Mouse (Mus musculus) limb, embryonic 14.5 days (tissue): Measurements from ENCODE around the gene Hist1h2ao. TPM values are rescaled to one million over a fixed set of nuclear protein-coding genes. Genes with fewer than 3 reads are reported as not detected.
"Not testable (repeated sequence)": the region's sequence is repeated elsewhere in the genome, so short reads cannot be mapped to it uniquely, and the experiment has no call there.

Experiments used
- ATAC-seq: fragments of 200-750 bp; cut with Nextera tagmentation; 2 replicates; pipeline ENCODE4 v1.8.0; 2017; ENCODE audit warnings: low read depth, moderate number of reproducible peaks, moderate TSS enrichment; ENCODE audit not compliant: low FRiP score
- DNase-seq: peaks from one replicate; pipeline ENCODE4 v3.0.0-alpha.2; 2015; ENCODE audit warnings: low spot score
- H3K27ac ChIP-seq: fragments of 300-500 bp; sonication (generic); replicated peaks from 2 replicates; pipeline ENCODE4 v1.5.1; 2014; ENCODE audit warnings: low read depth, mild to moderate bottlenecking, low read length, moderate library complexity, mixed read lengths
- H3K27me3 ChIP-seq: fragments of 300-500 bp; sonication (generic); 2 replicates; pipeline ENCODE4 v1.6.1; 2014; ENCODE audit warnings: low read length, mixed read lengths; ENCODE audit not compliant: control insufficient read depth, insufficient read depth
- H3K36me3 ChIP-seq: fragments of 300-500 bp; sonication (generic); 2 replicates; pipeline ENCODE4 v1.6.1; 2014; ENCODE audit warnings: mild to moderate bottlenecking, low read length, moderate library complexity, mixed read lengths; ENCODE audit not compliant: control insufficient read depth, insufficient read depth
- H3K4me1 ChIP-seq: fragments of 300-500 bp; sonication (generic); 2 replicates; pipeline ENCODE4 v1.6.1; 2014; ENCODE audit warnings: antibody characterized with exemption, low read length, mixed read lengths; ENCODE audit not compliant: control insufficient read depth, insufficient read depth
- H3K4me2 ChIP-seq: fragments of 300-500 bp; sonication (generic); replicated peaks from 2 replicates; pipeline ENCODE4 v1.6.1; 2014; ENCODE audit warnings: low read depth, mild to moderate bottlenecking, low read length, moderate library complexity; ENCODE audit not compliant: severe bottlenecking
- H3K4me3 ChIP-seq: fragments of 300-500 bp; sonication (generic); replicated peaks from 2 replicates; pipeline ENCODE4 v1.5.1; 2014; ENCODE audit warnings: low read length
- H3K9ac ChIP-seq: fragments of 300-500 bp; sonication (generic); 2 replicates; pipeline ENCODE4 v1.6.1; 2014; ENCODE audit warnings: mild to moderate bottlenecking, low read depth, low read length, moderate library complexity; ENCODE audit not compliant: severe bottlenecking
- H3K9me3 ChIP-seq: fragments of 300-500 bp; sonication (generic); 2 replicates; pipeline ENCODE4 v1.6.1; 2016; ENCODE audit warnings: low read length; ENCODE audit not compliant: control insufficient read depth
- POLR2A ChIP-seq: fragments of 200-500 bp; IDR thresholded peaks from 2 replicates; pipeline ENCODE4 v1.8.0; 2012; ENCODE audit warnings: inconsistent platforms, mild to moderate bottlenecking, moderate library complexity, borderline replicate concordance; ENCODE audit not compliant: insufficient read depth, insufficient read length; ENCODE audit errors: extremely low read depth
- WGBS: fragments of 180-500 bp; shearing (Covaris S2); extraction: QIAGEN DNeasy Blood & Tissue Kit; methylation state at CpG from one replicate; pipeline ENCODE4 v1.1.7; 2014; 5-methylcytosine and 5-hydroxymethylcytosine counted together
- polyA plus RNA-seq, 2 experiments: library from polyadenylated mRNA; depleted of rRNA in 1 of 2; stranded (reverse) in 1 of 2; unstranded in 1 of 2; fragments of >200 nt; fragmentation: Nextera tagmentation in 1 of 2; extraction: Ambion mirVana in 1 of 2; gene quantifications; 2 replicates each; pipeline versions ENCODE4 v1.2.1 to v1.2.3; 2012 to 2014

Hist1h2ao gene
- polyA plus RNA-seq, 2 experiments: not detected

DNA sequence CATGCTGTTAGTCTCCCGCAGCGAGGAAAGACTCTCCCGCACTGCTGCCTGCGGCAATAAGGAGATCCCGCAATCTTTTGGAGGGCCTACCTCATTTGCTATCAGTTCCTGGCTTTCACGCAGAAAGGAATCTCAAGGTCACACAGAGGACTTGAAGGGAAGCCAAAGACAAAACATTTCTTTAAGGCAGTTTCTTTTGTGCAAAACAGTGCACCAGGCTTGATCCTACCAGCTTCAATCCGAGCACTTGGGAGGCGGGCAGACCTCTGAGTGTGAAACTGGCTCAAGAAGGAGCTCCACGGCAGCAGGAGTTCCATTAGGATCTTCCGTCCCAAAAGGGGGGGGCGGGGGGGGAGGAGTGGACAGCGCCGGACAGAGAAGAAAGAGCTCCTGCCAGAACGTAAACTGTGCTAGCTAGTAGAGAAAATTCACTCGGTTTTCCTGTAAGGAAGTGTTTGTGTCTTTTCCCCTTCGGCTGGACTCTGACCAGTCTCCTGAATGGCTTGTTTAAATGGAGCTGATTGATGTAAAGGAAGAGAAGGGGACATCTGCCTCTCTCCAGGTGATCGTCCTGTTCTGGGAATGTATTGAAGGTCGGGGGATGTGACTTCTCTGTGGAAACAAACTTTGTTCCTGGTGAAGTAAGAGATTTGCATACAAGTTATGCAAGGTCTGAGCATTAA, 19.5 kb upstream of the Hist1h2ao start:
- 0 out of 2 replicates have a peak overlapping the region, but pooled peaks have one; percentile 0 for H3K4me3 ChIP-seq
- WGBS: 13% methylated on average over 17 of the region's 18 CpGs
- H3K27ac ChIP-seq: no peak overlapping the region; the same call in 1 of the 2 replicates
- H3K9me3 ChIP-seq: no peaks in the 10 kb centered on the region
- no peaks in the 10 kb centered on the region for H3K27me3 ChIP-seq
- ATAC-seq: no peak
- H3K4me1 ChIP-seq: peaks cover 17% of the 10 kb centered on the region
- peak overlapping the region; percentile 31; the same call in 1 of the 2 replicates for H3K9ac ChIP-seq
- TF ChIP-seq POLR2A: no peak
- H3K36me3 ChIP-seq: no peaks in the 10 kb centered on the region
- peak overlapping the region; percentile 27 for H3K4me2 ChIP-seq
- DNase-seq: no peak

DNA sequence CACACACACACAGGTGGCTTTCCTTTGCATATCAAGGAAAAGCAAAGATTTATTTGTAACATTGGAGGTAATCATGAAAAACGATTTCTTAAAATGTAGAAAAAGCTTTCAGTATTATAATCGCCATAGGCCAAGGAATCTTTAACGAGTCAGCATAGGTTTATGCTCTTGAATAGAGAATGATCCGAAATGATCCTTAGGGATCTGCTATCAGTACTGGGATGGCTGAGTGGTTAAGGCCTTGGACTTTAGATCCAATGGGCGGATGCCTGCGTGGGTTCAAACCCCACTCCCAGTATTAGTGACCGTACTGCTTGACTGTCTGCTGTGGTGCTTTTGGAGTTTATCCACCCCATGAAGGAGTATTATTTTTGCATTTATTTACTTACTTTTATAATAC, 14.7 kb upstream of the Hist1h2ao start:
- Histone ChIP-seq H3K4me3 (no peak overlapping the region), H3K36me3 (no peaks in the 10 kb centered on the region), H3K9ac (no peak overlapping the region), H3K9me3 (no peaks in the 10 kb centered on the region), H3K27me3 (no peaks in the 10 kb centered on the region), H3K4me2 (no peak overlapping the region), H3K27ac (no peak overlapping the region), H3K4me1 (0 out of 2 replicates have a peak, but pooled peaks cover 4% of the 10 kb centered on the region)
- ATAC-seq (no peak), DNase-seq (no peak)
- no peak for TF ChIP-seq POLR2A
- WGBS: 87% methylated on average over 7 of the region's 7 CpGs

DNA sequence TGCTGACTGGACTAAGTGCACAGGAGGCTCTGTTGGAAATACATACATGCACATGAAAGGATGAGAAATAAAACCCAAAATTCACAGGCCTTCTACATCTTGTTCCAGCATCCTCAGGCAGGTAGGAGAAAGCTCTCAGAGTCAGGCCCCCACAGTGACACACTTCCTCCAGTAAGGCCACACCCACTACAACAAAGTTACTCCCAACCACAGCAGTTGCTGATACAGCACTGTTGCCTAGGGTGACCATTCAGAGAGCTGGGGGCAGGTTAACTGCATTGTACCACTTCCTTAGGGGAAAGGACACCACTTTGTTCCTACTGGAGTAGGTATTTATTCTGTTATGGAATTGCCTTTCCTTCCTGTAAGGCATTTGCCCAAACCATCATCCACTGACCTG, 13.1 kb upstream of the Hist1h2ao start:
- not testable (repeated sequence) for H3K27ac ChIP-seq, H3K36me3 ChIP-seq, H3K4me1 ChIP-seq, H3K27me3 ChIP-seq, H3K4me2 ChIP-seq, ATAC-seq, H3K9ac ChIP-seq, H3K4me3 ChIP-seq, DNase-seq, H3K9me3 ChIP-seq

GRCm38 (mm10) chr13:21803058-21803457, 7.2 kb upstream of the Hist1h2ao start:
- not testable (repeated sequence) for H3K36me3 ChIP-seq, H3K4me2 ChIP-seq, DNase-seq, H3K27me3 ChIP-seq, H3K4me1 ChIP-seq, H3K9ac ChIP-seq, H3K9me3 ChIP-seq, H3K27ac ChIP-seq, H3K4me3 ChIP-seq
- WGBS: no CpG with 5 or more reads among the region's 4 CpGs
- peak; percentile 79 for ATAC-seq

DNA sequence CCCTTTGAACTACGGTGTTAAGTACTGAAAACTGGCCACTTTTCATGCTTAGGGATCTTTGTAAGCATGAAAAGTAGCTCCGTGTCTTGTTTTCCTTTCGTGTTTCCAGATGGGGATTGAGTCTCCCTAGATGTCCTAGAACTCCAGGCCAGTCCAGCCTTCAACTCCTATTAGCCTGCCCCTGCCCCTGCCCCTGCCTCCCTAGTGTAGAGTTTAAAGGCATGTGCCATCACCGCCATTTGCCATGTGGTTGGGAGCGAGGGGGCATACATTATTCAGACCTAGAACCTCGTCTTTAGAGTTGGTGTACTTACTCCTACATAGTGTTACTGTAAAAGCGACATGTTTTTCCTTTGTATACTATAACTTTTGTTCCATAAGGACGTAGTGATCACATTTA, 809 bp downstream of the Hist1h2ao start:
- H3K27me3 ChIP-seq, H3K4me2 ChIP-seq, H3K36me3 ChIP-seq, H3K4me3 ChIP-seq, H3K4me1 ChIP-seq, H3K27ac ChIP-seq, DNase-seq, H3K9ac ChIP-seq, H3K9me3 ChIP-seq: not testable (repeated sequence)
- no CpG with 5 or more reads among the region's 8 CpGs for WGBS
- ATAC-seq: peak; percentile 18

GRCm38 (mm10) chr13:21811539-21811938, 1.3 kb downstream of the Hist1h2ao start, which contains the start of gene Hist1h4m:
Gene Hist1h4m, plus strand, starts transcription at chr13:21811746.
- not testable (repeated sequence) for H3K36me3 ChIP-seq, H3K4me1 ChIP-seq, H3K9ac ChIP-seq, H3K9me3 ChIP-seq, H3K27ac ChIP-seq, DNase-seq, H3K27me3 ChIP-seq
- Histone ChIP-seq H3K4me2 (peak within 1 kb of the TSS; percentile 35; the same call in 1 of the 2 replicates), H3K4me3 (peak within 1 kb of the TSS; percentile 17; the same call in 1 of the 2 replicates)
- WGBS: no CpG with 5 or more reads among the region's 24 CpGs
- ATAC-seq: peak; percentile 69

DNA sequence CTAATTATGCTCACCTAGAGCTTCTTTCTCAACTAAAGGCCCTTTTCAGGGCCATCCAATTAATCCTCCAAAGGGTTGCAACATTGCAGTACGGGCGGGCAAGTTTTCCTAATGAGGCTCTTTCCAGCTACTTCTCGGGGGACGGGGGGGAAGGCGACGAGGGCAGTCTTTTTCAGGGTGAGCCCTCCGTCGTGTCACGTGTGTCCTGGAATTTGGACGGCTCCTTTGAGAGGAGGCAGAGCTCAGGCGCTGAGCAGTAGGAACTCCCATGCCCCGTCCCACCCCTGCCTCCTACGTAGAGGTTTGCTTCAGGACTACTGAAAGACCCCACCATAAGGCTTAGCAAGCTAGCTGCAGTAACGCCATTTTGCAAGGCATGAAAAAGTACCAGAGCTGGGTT, 1.8 kb downstream of the Hist1h2ao start:
- ATAC-seq: peak; percentile 32
- not testable (repeated sequence) for H3K27ac ChIP-seq

DNA sequence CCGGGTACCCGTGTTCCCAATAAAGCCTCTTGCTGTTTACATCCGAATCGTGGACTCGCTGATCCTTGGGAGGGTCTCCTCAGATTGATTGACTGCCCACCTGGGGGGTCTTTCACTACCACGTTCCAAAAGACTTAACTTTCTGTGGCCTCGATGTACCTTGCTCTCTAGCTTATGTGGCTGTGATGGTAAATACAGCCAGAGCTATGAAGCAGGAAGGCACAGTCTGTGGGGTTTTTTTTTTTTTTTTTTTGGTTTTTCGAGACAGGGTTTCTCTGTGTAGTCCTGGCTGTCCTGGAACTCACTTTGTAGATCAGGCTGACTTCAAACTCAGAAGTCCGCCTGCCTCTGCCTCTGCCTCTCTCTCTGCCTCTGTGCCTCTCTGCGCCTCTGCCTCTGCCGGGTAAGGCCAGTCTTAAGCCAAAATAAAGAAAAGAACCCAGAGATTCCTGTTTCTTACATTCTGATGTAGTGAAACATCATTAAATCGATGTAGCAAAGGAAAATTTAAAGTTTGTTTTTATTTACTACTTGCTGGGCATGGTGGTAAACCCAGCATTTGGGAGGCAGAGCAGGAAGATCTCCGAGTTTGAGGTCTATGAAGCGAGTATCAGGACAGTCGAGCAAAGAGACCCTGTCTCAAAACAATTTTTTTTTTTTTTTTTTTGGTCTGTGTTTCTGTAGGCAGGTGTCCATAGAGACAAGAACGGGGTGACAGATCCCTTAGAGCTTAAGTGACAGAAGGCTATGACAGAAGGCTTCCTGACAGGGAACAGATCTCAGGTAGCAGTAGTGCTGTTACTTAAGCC, 10.0 kb downstream of the Hist1h2ao start:
- H3K9ac ChIP-seq, DNase-seq, H3K4me1 ChIP-seq, ATAC-seq, H3K27ac ChIP-seq, H3K4me2 ChIP-seq, H3K4me3 ChIP-seq, H3K9me3 ChIP-seq, H3K27me3 ChIP-seq, H3K36me3 ChIP-seq: not testable (repeated sequence)
- 79% methylated on average over 6 of the region's 16 CpGs for WGBS

More for the DNA sequence above, 1.8 kb downstream of the Hist1h2ao start:
- not testable (repeated sequence) for H3K27me3 ChIP-seq, DNase-seq, H3K36me3 ChIP-seq, H3K9ac ChIP-seq, H3K9me3 ChIP-seq, H3K4me1 ChIP-seq
- WGBS: under 1% methylated on average over 12 of the region's 14 CpGs
- Histone ChIP-seq H3K4me2 (peak overlapping the region; percentile 35; the same call in 1 of the 2 replicates), H3K4me3 (peak overlapping the region; percentile 17; the same call in 1 of the 2 replicates)
